Mouse (Mus musculus): ENCODE measurements around the gene Lamtor1. TPM values are rescaled to one million over a fixed set of nuclear protein-coding genes. Genes with fewer than 3 reads are reported as not detected.
A peak's percentile ranks its signal among the peaks of the same experiment; 100 is the strongest.

The Lamtor1 gene
- total and polyA plus RNA-seq, 2 experiments from 2014 or later, result 105 to 176 TPM

DNA sequence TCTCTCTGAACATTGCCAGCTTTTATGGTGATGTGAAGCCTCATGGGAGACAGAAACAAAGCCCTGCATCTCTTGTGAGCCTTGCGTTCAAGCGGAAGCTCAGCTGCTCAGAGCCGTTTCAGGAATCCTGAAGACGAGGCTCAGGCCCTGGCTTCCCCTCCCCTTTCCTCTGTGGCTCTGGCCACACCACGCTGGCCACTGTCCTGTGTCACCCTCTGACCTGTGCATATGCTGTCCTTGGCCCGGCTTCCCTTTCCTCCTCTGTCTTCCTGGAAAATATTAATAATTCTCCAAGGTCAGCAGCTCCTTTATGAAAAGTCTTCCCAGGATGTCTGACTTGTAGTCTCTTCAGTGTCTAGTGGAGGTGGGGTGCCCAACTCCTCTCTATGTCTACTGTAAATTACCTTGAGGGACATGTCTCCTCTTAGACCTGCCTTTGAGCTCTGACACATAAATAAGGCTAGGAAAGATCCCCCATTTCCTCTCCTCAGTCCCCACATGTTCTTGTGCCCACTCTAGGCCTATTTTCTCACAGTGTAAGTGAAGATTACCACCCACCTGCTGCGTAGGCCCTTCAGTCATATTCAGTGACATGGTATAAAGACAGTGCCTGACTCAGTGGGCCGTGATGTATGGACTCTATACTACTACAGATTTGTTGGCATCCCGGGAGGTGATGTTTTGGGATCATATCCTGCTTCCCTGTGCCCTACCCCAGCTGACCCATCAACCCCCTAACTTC is 23.1 kb upstream of the Lamtor1 start:
- no peak for DNase-seq
- Histone ChIP-seq H3K4me2 (ENCODE audit: low read depth) (no peak overlapping the region), H3K27me3 (ENCODE audit: insufficient read depth, low read length) (no peaks in the 10 kb centered on the region), H3K4me3 (ENCODE audit: low read depth, low read length) (no peak overlapping the region), H3K9me3 (ENCODE audit: low read length) (no peaks in the 10 kb centered on the region), H3K4me1 (ENCODE audit: insufficient read depth) (no peaks in the 10 kb centered on the region), H3K9ac (no peak overlapping the region), H3K36me3 (ENCODE audit: insufficient read depth) (no peaks in the 10 kb centered on the region), H3K27ac (ENCODE audit: low read depth, low read length) (no peak overlapping the region)
- no peak for ATAC-seq
- no peak for TF ChIP-seq CTCF (IDR thresholded peaks at IDR 0.05; ENCODE audit: low read depth)
- WGBS, result 61% methylated on average over 9 of the region's 9 CpGs

GRCm38 (mm10) chr7:101884160-101884559 is 21.5 kb upstream of the Lamtor1 start:
- H3K36me3 ChIP-seq (ENCODE audit: insufficient read depth), result no peaks in the 10 kb centered on the region
- H3K27ac ChIP-seq (ENCODE audit: low read depth, low read length), result no peak overlapping the region
- no peak for TF ChIP-seq CTCF (IDR thresholded peaks at IDR 0.05; ENCODE audit: low read depth)
- no peak overlapping the region for H3K4me3 ChIP-seq (ENCODE audit: low read depth, low read length)
- H3K9me3 ChIP-seq (ENCODE audit: low read length), result no peaks in the 10 kb centered on the region
- ATAC-seq (no peak), DNase-seq (no peak)
- no peaks in the 10 kb centered on the region for H3K4me1 ChIP-seq (ENCODE audit: insufficient read depth)
- no peak overlapping the region for H3K9ac ChIP-seq
- no peak overlapping the region for H3K4me2 ChIP-seq (ENCODE audit: low read depth)
- no peaks in the 10 kb centered on the region for H3K27me3 ChIP-seq (ENCODE audit: insufficient read depth, low read length)
- WGBS, result 97% methylated on average over 4 of the region's 4 CpGs

DNA sequence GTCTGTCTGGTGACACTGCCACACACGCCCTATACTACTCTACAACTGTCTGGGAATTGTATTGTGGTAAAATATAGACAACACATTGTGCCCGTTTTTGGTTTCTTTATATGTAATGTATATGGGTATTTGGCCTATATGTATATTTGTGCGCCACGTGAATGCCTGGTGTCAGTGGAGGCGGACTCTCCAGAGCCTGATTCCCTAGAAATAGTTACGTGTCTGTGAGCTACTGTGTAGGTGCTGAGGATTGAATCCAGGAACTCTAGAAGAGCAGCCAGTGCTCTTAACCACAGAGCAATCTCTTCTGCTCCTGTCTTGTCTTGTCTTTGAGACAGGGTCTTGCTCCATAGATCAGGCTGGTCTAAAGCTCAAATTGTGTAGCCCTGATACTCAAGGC is 19.4 kb upstream of the Lamtor1 start:
- Histone ChIP-seq H3K27ac (ENCODE audit: low read depth, low read length) (no peak overlapping the region), H3K4me2 (ENCODE audit: low read depth) (no peak overlapping the region), H3K9me3 (ENCODE audit: low read length) (no peaks in the 10 kb centered on the region), H3K4me1 (ENCODE audit: insufficient read depth) (no peaks in the 10 kb centered on the region), H3K4me3 (ENCODE audit: low read depth, low read length) (no peak overlapping the region), H3K27me3 (ENCODE audit: insufficient read depth, low read length) (no peaks in the 10 kb centered on the region), H3K9ac (no peak overlapping the region), H3K36me3 (ENCODE audit: insufficient read depth) (no peaks in the 10 kb centered on the region)
- TF ChIP-seq CTCF (IDR thresholded peaks at IDR 0.05; ENCODE audit: low read depth), result no peak
- DNase-seq (no peak), ATAC-seq (no peak)
- 89% methylated on average over 6 of the region's 6 CpGs for WGBS

DNA sequence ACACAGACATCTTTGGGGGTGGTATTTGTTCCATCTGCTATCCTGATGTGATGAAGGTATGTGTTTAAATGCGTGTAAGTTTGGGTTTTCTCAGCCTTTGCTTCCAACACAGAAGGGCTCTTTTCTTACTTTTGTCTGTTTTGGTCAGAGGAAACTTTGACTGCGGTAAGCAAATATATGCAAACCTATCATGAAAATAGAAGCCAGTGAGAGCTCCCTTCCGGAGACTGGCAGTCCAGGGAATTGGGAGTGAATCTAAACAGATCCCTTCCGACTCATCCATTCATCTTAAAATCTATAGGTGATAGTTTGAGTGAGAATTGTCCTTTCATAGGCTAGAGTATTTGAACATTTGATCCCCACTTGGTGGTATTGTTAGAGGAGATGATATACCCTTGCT is 17.2 kb upstream of the Lamtor1 start:
- H3K4me2 ChIP-seq (ENCODE audit: low read depth), result no peak overlapping the region
- ATAC-seq, result no peak

GRCm38 (mm10) chr7:101895695-101896094 is 10.0 kb upstream of the Lamtor1 start:
- H3K4me2 ChIP-seq (ENCODE audit: low read depth), result peak overlapping the region; percentile 39
- DNase-seq (no peak), ATAC-seq (peak; percentile 15)
- peak; percentile 41; the same call in 1 of the 2 replicates for TF ChIP-seq CTCF (IDR thresholded peaks at IDR 0.05; ENCODE audit: low read depth)
- peak overlapping the region; percentile 51 for H3K4me3 ChIP-seq (ENCODE audit: low read depth, low read length)
- H3K9ac ChIP-seq, result peak overlapping the region; percentile 67
- H3K4me1 ChIP-seq (ENCODE audit: insufficient read depth), result peaks cover 6% of the 10 kb centered on the region; the same call in 1 of the 2 replicates
- no peaks in the 10 kb centered on the region for H3K36me3 ChIP-seq (ENCODE audit: insufficient read depth)
- 40% methylated on average over 9 of the region's 9 CpGs for WGBS
- no peaks in the 10 kb centered on the region for H3K27me3 ChIP-seq (ENCODE audit: insufficient read depth, low read length)
- peak overlapping the region; percentile 89 for H3K27ac ChIP-seq (ENCODE audit: low read depth, low read length)
- no peaks in the 10 kb centered on the region for H3K9me3 ChIP-seq (ENCODE audit: low read length)

More for the DNA sequence above, 17.2 kb upstream of the Lamtor1 start:
- H3K9me3 ChIP-seq (ENCODE audit: low read length), result no peaks in the 10 kb centered on the region
- TF ChIP-seq CTCF (IDR thresholded peaks at IDR 0.05; ENCODE audit: low read depth), result no peak
- no peak overlapping the region for H3K27ac ChIP-seq (ENCODE audit: low read depth, low read length)
- no peaks in the 10 kb centered on the region for H3K27me3 ChIP-seq (ENCODE audit: insufficient read depth, low read length)
- H3K4me3 ChIP-seq (ENCODE audit: low read depth, low read length), result no peak overlapping the region
- DNase-seq, result no peak
- H3K9ac ChIP-seq, result no peak overlapping the region
- 88% methylated on average over 4 of the region's 4 CpGs for WGBS
- H3K36me3 ChIP-seq (ENCODE audit: insufficient read depth), result no peaks in the 10 kb centered on the region
- H3K4me1 ChIP-seq (ENCODE audit: insufficient read depth), result no peaks in the 10 kb centered on the region

GRCm38 (mm10) chr7:101896104-101897066 is 9.3 kb upstream of the Lamtor1 start:
- H3K27me3 ChIP-seq (ENCODE audit: insufficient read depth, low read length), result no peaks in the 10 kb centered on the region
- H3K27ac ChIP-seq (ENCODE audit: low read depth, low read length), result peak overlapping the region; percentile 89
- peak; percentile 98 for DNase-seq
- ATAC-seq, result peak; percentile 98
- H3K36me3 ChIP-seq (ENCODE audit: insufficient read depth), result no peaks in the 10 kb centered on the region
- TF ChIP-seq CTCF (IDR thresholded peaks at IDR 0.05; ENCODE audit: low read depth), result no peak
- WGBS, result under 1% methylated on average over 57 of the region's 57 CpGs
- peak overlapping the region; percentile 48 for H3K4me2 ChIP-seq (ENCODE audit: low read depth)
- peak overlapping the region; percentile 51 for H3K4me3 ChIP-seq (ENCODE audit: low read depth, low read length)
- H3K4me1 ChIP-seq (ENCODE audit: insufficient read depth), result peaks cover 6% of the 10 kb centered on the region; the same call in 1 of the 2 replicates
- peak overlapping the region; percentile 67 for H3K9ac ChIP-seq
- no peaks in the 10 kb centered on the region for H3K9me3 ChIP-seq (ENCODE audit: low read length)

Data from forebrain, postnatal 0 days (tissue).